Mouse (Mus musculus): ENCODE data around the gene Cln5.

The Cln5 gene

GRCm38 (mm10) chr14:103078006-103078912 is 8.2 kb downstream of the Cln5 start:
- DNase-seq (ENCODE audit: low spot score): no peak

GRCm38 (mm10) chr14:103079209-103079977 is 9.4 kb downstream of the Cln5 start:
- no peak for DNase-seq (ENCODE audit: low spot score)

- DNase-seq (ENCODE audit: low spot score): no peak
These were observed 16.0 kb downstream of the Cln5 start for GRCm38 (mm10) chr14:103085840-103086533.

GRCm38 (mm10) chr14:103086671-103087324 is 16.8 kb downstream of the Cln5 start:
- no peak for DNase-seq (ENCODE audit: low spot score)

- DNase-seq (ENCODE audit: low spot score): peak; percentile 43
These were observed 17.8 kb downstream of the Cln5 start for GRCm38 (mm10) chr14:103087846-103088245.

GRCm38 (mm10) chr14:103088624-103089023 is 18.6 kb downstream of the Cln5 start:
- DNase-seq (ENCODE audit: low spot score): no peak

- DNase-seq (ENCODE audit: low spot score): no peak
These were observed 23.2 kb downstream of the Cln5 start for GRCm38 (mm10) chr14:103093236-103093635.

GRCm38 (mm10) chr14:103093670-103094069 is 23.7 kb downstream of the Cln5 start:
- DNase-seq (ENCODE audit: low spot score): no peak

GRCm38 (mm10) chr14:103095036-103095435 is 25.0 kb downstream of the Cln5 start:
- no peak for DNase-seq (ENCODE audit: low spot score)

- no peak for DNase-seq (ENCODE audit: low spot score)
These were observed 25.8 kb downstream of the Cln5 start for GRCm38 (mm10) chr14:103095826-103096225.

GRCm38 (mm10) chr14:103096621-103097020 is 26.6 kb downstream of the Cln5 start:
- no peak for DNase-seq (ENCODE audit: low spot score)

- DNase-seq (ENCODE audit: low spot score): no peak
These were observed 28.2 kb downstream of the Cln5 start for GRCm38 (mm10) chr14:103098213-103098586.

- peak; percentile 87 for DNase-seq (ENCODE audit: low spot score)
These were observed 28.7 kb downstream of the Cln5 start for GRCm38 (mm10) chr14:103098587-103099235.

- DNase-seq (ENCODE audit: low spot score): peak; percentile 93
These were observed 29.4 kb downstream of the Cln5 start, which contains the start of gene Fbxl3 for GRCm38 (mm10) chr14:103099238-103099933. Gene Fbxl3, minus strand, starts transcription at chr14:103099566.

GRCm38 (mm10) chr14:103100296-103100695 is 30.3 kb downstream of the Cln5 start:
- DNase-seq (ENCODE audit: low spot score): no peak

GRCm38 (mm10) chr14:103101171-103101570 is 31.2 kb downstream of the Cln5 start:
- no peak for DNase-seq (ENCODE audit: low spot score)

- DNase-seq (ENCODE audit: low spot score): no peak
These were observed 32.2 kb downstream of the Cln5 start for GRCm38 (mm10) chr14:103102246-103102645.

GRCm38 (mm10) chr14:103102731-103103335 is 32.8 kb downstream of the Cln5 start:
- DNase-seq (ENCODE audit: low spot score): no peak

- DNase-seq (ENCODE audit: low spot score): no peak
These were observed 36.3 kb downstream of the Cln5 start for GRCm38 (mm10) chr14:103106301-103106700.

- DNase-seq (ENCODE audit: low spot score): no peak
These were observed 40.0 kb downstream of the Cln5 start for GRCm38 (mm10) chr14:103109971-103110370.

Measured in testis, postnatal 14 days (tissue).